Mouse (Mus musculus) heart, postnatal 10 days (tissue): ENCODE results near the gene Alg14. TPM values are rescaled to one million over a fixed set of nuclear protein-coding genes. Genes with fewer than 3 reads are reported as not detected.

Experiments
- DNase-seq, 2 experiments: peaks; one replicate each; pipeline ENCODE4 v3.0.0; 2021
- intact Hi-C: fragments of 180-260 bp; cut with DNase I; formaldehyde crosslinking; loops from one replicate; pipeline ENCODE4 v1.15.1; 2025
- total RNA-seq, 2 experiments: library from RNA; stranded (reverse); gene quantifications; 2 replicates each; pipeline ENCODE4 v1.2.3; 2021

Gene Alg14
- total RNA-seq, 2 experiments from 2014 or later: 16.6 to 17.0 TPM

- intact Hi-C loops: no loop called here
- DNase-seq: peak; percentile 68 to 77
Measured at GRCm38 (mm10) chr3:121395588-121396295, 104.2 kb downstream of the Alg14 start.

GRCm38 (mm10) chr3:121396561-121396960 lies 105.0 kb downstream of the Alg14 start:
- intact Hi-C loops: no loop called here
- DNase-seq: no peak

- intact Hi-C loops: no loop called here
- DNase-seq: no peak
Measured at GRCm38 (mm10) chr3:121397007-121397406, 105.4 kb downstream of the Alg14 start.

GRCm38 (mm10) chr3:121401384-121401783 lies 109.8 kb downstream of the Alg14 start:
- no peak for DNase-seq
- intact Hi-C loops: no loop called here

- no peak for DNase-seq
- intact Hi-C loops: no loop called here
Measured at GRCm38 (mm10) chr3:121402096-121402495, 110.5 kb downstream of the Alg14 start.

GRCm38 (mm10) chr3:121403449-121403848 lies 111.9 kb downstream of the Alg14 start:
- DNase-seq: no peak
- intact Hi-C loops: no loop called here

GRCm38 (mm10) chr3:121405101-121405500 lies 113.5 kb downstream of the Alg14 start:
- DNase-seq: no peak
- intact Hi-C loops: no loop called here

GRCm38 (mm10) chr3:121407417-121407816 lies 115.8 kb downstream of the Alg14 start:
- intact Hi-C loops: no loop called here
- no peak for DNase-seq

- no peak for DNase-seq
- intact Hi-C loops: no loop called here
Measured at GRCm38 (mm10) chr3:121408386-121408785, 116.8 kb downstream of the Alg14 start.

- intact Hi-C loops: no loop called here
- no peak for DNase-seq
Measured at GRCm38 (mm10) chr3:121411450-121411849, 119.9 kb downstream of the Alg14 start.

Other genes starting within 250 kb of the Alg14 start
- gene Rwdd3, start 120.1 kb upstream of the Alg14 start, total RNA-seq: 1 to 10 TPM; 3.0 to 3.1 TPM
- gene Tmem56, start 8.7 kb upstream of the Alg14 start, total RNA-seq: 1 to 10 TPM; 1.0 to 1.4 TPM
- gene Cnn3, start 134.7 kb downstream of the Alg14 start, total RNA-seq: 100 to 1,000 TPM; 115 to 117 TPM
- gene Slc44a3, start 240.6 kb downstream of the Alg14 start, total RNA-seq: under 1 TPM; 0.32 to 0.74 TPM